Mouse (Mus musculus) midbrain, embryonic 12.5 days (tissue): ENCODE results near the gene Hist1h3f. TPM values are rescaled to one million over a fixed set of nuclear protein-coding genes. Genes with fewer than 3 reads are reported as not detected.

ENCODE experiments used
- microRNA-seq: library from miRNA; unstranded; fragments of <30 nt; microRNA quantifications from one replicate; pipeline ENCODE4, GENCODE M21; 2017
- polyA plus RNA-seq: library from polyadenylated mRNA; unstranded; fragments of >200 nt; fragmentation: Nextera tagmentation; extraction: Ambion mirVana; gene quantifications from 2 replicates; pipeline ENCODE4 v1.2.1, GENCODE M21; 2016

Gene Hist1h3f
- polyA plus RNA-seq, 1 experiment from 2014 or later: 1.0 TPM

Small RNA genes lying within 50 kb of the gene (microRNA-seq; reads per million reads assigned to microRNA genes)
- gene Gm44297: not detected
- gene Gm44359: not detected
- gene Gm44394: not detected
- gene n-TStga1: not detected

Other genes starting within 250 kb of the Hist1h3f start
- gene Zfp322a, start 174.8 kb upstream of the Hist1h3f start, polyA plus RNA-seq: 66.1 and 66.9 TPM in 2 replicates
- gene Abt1, start 120.2 kb upstream of the Hist1h3f start, polyA plus RNA-seq: 10.1 and 12.3 TPM in 2 replicates
- gene Btn1a1, start 78.2 kb upstream of the Hist1h3f start, polyA plus RNA-seq: not detected in 2 replicates
- 0.10 and 0.17 TPM in 2 replicates for gene Btn2a2, start 55.2 kb upstream of the Hist1h3f start, polyA plus RNA-seq
- gene Hist1h4h, start 13.0 kb upstream of the Hist1h3f start, polyA plus RNA-seq: 4.2 and 4.4 TPM in 2 replicates
- 7.9 and 8.4 TPM in 2 replicates for gene Hist1h2af, start 10.1 kb upstream of the Hist1h3f start, polyA plus RNA-seq
- 4.8 and 6.9 TPM in 2 replicates for gene Hist1h3g, start 8.6 kb upstream of the Hist1h3f start, polyA plus RNA-seq
- 0.56 and 0.64 TPM in 2 replicates for gene Hist1h2bh, start 660 bp upstream of the Hist1h3f start, polyA plus RNA-seq
- gene Hist1h4f, start 7.6 kb downstream of the Hist1h3f start, polyA plus RNA-seq: 0.85 and 1.7 TPM in 2 replicates
- 0.37 and 0.45 TPM in 2 replicates for gene Hist1h1d, start 9.2 kb downstream of the Hist1h3f start, polyA plus RNA-seq
- 6.5 and 7.0 TPM in 2 replicates for gene Hist1h3e, start 18.3 kb downstream of the Hist1h3f start, polyA plus RNA-seq
- 95.2 and 113 TPM in 2 replicates for gene Hist1h2ae, start 27.2 kb downstream of the Hist1h3f start, polyA plus RNA-seq
- 13.0 and 13.8 TPM in 2 replicates for gene Hist1h2bg, start 27.3 kb downstream of the Hist1h3f start, polyA plus RNA-seq
- 4.5 and 5.1 TPM in 2 replicates for gene Hist1h2bf, start 30.1 kb downstream of the Hist1h3f start, polyA plus RNA-seq
- 1.8 and 2.5 TPM in 2 replicates for gene Hist1h2ad, start 30.3 kb downstream of the Hist1h3f start, polyA plus RNA-seq
- 4.6 and 5.4 TPM in 2 replicates for gene Hist1h3d, start 31.7 kb downstream of the Hist1h3f start, polyA plus RNA-seq
- gene Hist1h4d, start 37.5 kb downstream of the Hist1h3f start, polyA plus RNA-seq: 109 and 113 TPM in 2 replicates
- 2.5 and 2.9 TPM in 2 replicates for gene Hist1h2be, start 77.1 kb downstream of the Hist1h3f start, polyA plus RNA-seq
- gene Hist1h1e, start 78.5 kb downstream of the Hist1h3f start, polyA plus RNA-seq: 24.2 and 27.0 TPM in 2 replicates
- gene Hist1h2ac, start 139.9 kb downstream of the Hist1h3f start, polyA plus RNA-seq: 1.1 TPM in 2 replicates
- gene Hist1h2bc, start 140.1 kb downstream of the Hist1h3f start, polyA plus RNA-seq: 28.7 and 29.9 TPM in 2 replicates
- gene Hist1h1t, start 151.8 kb downstream of the Hist1h3f start, polyA plus RNA-seq: not detected in 2 replicates
- gene Hist1h4c, start 154.4 kb downstream of the Hist1h3f start, polyA plus RNA-seq: 5.8 and 6.8 TPM in 2 replicates
- gene Hfe, start 166.8 kb downstream of the Hist1h3f start, polyA plus RNA-seq: 3.1 and 3.3 TPM in 2 replicates
- 13.6 and 14.0 TPM in 2 replicates for gene Hist1h1c, start 194.8 kb downstream of the Hist1h3f start, polyA plus RNA-seq
- gene Hist1h3c, start 201.6 kb downstream of the Hist1h3f start, polyA plus RNA-seq: 7.9 and 9.3 TPM in 2 replicates
- 2.5 and 4.5 TPM in 2 replicates for gene Hist1h2bb, start 202.7 kb downstream of the Hist1h3f start, polyA plus RNA-seq
- 53.0 and 53.2 TPM in 2 replicates for gene Hist1h2ab, start 207.1 kb downstream of the Hist1h3f start, polyA plus RNA-seq
- 14.7 and 16.1 TPM in 2 replicates for gene Hist1h3b, start 208.2 kb downstream of the Hist1h3f start, polyA plus RNA-seq
- gene Hist1h4b, start 213.0 kb downstream of the Hist1h3f start, polyA plus RNA-seq: 5.0 and 8.0 TPM in 2 replicates
- 0.41 and 1.3 TPM in 2 replicates for gene Hist1h4a, start 217.2 kb downstream of the Hist1h3f start, polyA plus RNA-seq
- 4.6 and 5.1 TPM in 2 replicates for gene Hist1h3a, start 218.3 kb downstream of the Hist1h3f start, polyA plus RNA-seq
- 2.3 and 3.6 TPM in 2 replicates for gene Hist1h1a, start 219.6 kb downstream of the Hist1h3f start, polyA plus RNA-seq
- gene Trim38, start 225.9 kb downstream of the Hist1h3f start, polyA plus RNA-seq: not detected in 2 replicates